Mouse (Mus musculus): ENCODE results near the gene Srgap2.
A peak's percentile ranks its signal among the peaks of the same experiment; 100 is the strongest.

The Srgap2 gene

GRCm38 (mm10) chr1:131473631-131474118 lies 53.5 kb downstream of the Srgap2 start:
- no peak for DNase-seq (ENCODE audit: low spot score in 2 of 2)

- no peak for DNase-seq (ENCODE audit: low spot score in 2 of 2)
Observed at GRCm38 (mm10) chr1:131470597-131470996, 56.6 kb downstream of the Srgap2 start.

- DNase-seq (ENCODE audit: low spot score in 2 of 2): no peak
Observed at GRCm38 (mm10) chr1:131465855-131466254, 61.3 kb downstream of the Srgap2 start.

- no peak for DNase-seq (ENCODE audit: low spot score in 2 of 2)
Observed at GRCm38 (mm10) chr1:131463953-131464627, 63.1 kb downstream of the Srgap2 start.

DNA sequence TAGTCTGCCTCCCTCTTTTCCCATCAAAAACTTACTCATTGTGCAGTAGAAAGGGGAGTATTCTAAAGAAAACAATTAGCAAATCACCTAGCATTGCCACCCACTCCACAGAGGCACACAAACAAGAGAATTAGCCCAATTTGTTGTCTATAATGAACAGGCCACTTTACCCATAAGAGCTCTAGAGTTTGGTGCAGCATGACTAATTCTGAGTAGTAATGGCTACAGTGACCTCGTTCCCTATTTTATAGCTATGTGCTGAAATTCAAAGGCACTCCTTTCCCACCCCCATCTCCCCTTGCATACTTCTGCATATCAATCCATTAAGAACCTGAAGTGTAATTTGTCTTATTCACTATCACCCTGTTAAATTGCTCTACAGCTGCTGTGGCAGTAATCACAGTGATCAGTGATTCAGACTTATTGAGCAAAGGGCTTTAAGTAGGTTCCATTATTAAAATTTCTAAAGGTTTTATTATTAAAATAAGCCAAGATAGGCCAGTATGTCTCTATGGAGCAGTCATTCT lies 64.5 kb downstream of the Srgap2 start:
- DNase-seq (ENCODE audit: low spot score in 2 of 2): no peak

GRCm38 (mm10) chr1:131460914-131461530 lies 66.1 kb downstream of the Srgap2 start:
- DNase-seq (ENCODE audit: low spot score in 2 of 2): no peak

DNA sequence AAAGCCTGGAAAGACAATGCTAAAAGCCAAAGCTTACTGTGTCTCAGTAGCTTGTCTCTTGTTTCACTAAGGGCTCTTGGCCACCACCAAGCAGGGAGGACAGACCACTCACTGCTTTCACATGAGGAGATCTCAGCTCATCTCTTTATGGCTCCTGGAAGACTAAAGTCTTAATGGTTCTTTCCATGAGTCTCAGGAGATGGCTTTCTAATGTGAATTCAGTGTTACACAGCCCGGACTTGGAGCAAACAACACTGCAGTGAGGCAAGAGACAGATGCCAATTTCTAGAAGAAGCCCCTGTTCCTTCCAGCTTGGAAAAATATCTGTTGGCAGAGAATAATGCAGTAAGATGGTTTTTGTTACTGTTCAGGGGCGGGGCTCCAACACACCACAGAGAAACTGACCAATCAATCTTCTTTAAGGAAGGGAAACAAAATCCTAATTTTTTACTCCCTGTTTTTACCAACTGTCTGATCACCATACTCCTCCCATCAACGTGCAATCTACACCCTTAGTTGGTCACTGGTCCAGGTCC lies 71.7 kb downstream of the Srgap2 start:
- DNase-seq (ENCODE audit: low spot score in 2 of 2): no peak

GRCm38 (mm10) chr1:131454386-131454785 lies 72.8 kb downstream of the Srgap2 start:
- DNase-seq (ENCODE audit: low spot score in 2 of 2): no peak

- DNase-seq (ENCODE audit: low spot score in 2 of 2): no peak
Observed at GRCm38 (mm10) chr1:131453335-131453734, 73.8 kb downstream of the Srgap2 start.

- no peak for DNase-seq (ENCODE audit: low spot score in 2 of 2)
Observed at GRCm38 (mm10) chr1:131448373-131448772, 78.8 kb downstream of the Srgap2 start.

DNA sequence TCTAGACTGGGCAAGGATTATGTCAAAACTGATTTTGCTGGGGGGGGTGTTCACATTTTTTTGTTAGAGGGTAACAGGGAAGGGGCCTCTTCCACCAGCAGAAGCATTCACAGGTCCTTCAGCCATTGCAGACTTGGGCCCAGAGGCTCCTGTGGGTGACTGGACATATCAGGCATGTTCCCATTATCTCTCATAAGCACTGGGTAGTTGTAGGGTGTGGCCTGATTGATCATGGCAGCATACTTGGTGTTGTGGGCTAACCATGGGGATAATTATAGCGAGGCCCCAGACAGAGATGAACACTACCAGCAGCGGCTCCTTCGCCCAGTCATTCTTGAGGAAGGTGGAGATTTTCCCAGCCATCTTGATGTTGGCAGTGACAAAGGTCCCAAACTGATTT lies 79.8 kb downstream of the Srgap2 start:
- DNase-seq (ENCODE audit: low spot score in 2 of 2): peak; percentile 58 to 64

DNA sequence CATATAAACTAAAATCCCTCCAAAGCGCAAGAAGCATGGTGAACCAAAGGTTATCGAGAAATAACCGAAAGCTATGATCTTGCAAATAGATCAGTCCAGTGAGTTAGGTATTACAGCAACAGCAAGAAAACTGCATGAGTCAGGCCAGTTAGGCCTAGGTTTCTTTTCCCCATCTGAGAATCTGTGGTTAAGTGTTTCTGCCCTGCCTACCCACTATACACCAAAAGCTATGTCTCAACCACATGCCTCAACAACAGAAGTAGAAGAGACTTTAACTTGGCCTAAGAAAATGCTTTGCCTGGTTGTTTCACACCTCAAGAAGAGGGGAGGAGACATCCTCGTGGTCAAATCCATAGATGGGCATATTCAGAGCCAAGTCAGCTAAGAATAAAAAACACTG lies 80.6 kb downstream of the Srgap2 start:
- no peak for DNase-seq (ENCODE audit: low spot score in 2 of 2)

DNA sequence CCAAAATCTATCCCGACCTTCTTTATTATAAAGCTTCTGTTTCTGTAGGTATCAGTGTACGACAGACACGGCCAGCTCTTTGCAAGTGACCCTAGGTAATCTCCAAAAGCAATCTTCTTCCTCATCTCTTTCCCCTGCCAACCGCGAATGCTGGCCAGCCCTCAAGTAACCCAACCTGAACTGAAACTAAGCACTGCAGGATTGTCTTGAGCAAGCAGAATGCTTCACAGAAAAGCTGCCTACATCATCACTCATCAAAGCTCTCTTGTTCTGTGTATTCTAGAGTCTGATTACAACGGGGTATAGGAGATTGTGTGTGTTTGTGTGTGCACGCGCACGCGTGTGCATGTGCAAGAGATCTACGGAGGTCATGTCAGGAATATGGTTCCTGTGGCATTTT lies 88.6 kb downstream of the Srgap2 start:
- DNase-seq (ENCODE audit: low spot score in 2 of 2): no peak

- no peak for DNase-seq (ENCODE audit: low spot score in 2 of 2)
Observed at GRCm38 (mm10) chr1:131437975-131438374, 89.2 kb downstream of the Srgap2 start.

DNA sequence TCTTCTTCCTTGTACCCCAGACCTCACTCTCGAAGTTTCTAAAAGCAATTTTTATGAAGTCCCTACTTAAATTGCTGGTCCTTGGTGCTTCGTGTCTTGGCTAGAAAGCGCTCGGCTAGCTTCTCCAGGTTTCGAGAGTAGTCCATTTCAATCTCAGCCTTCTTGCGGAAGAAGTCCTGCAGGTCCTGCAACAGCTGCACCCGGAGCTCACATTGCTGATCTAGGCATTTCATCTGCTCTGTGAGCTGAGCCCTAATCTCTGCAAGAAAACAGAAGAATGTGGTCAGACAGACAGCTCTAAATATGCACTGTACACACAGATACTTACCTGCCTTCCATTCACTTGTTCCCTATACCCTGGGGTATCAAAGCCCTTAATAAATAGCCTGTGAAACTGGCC lies 90.5 kb downstream of the Srgap2 start:
- DNase-seq (ENCODE audit: low spot score in 2 of 2): no peak

DNA sequence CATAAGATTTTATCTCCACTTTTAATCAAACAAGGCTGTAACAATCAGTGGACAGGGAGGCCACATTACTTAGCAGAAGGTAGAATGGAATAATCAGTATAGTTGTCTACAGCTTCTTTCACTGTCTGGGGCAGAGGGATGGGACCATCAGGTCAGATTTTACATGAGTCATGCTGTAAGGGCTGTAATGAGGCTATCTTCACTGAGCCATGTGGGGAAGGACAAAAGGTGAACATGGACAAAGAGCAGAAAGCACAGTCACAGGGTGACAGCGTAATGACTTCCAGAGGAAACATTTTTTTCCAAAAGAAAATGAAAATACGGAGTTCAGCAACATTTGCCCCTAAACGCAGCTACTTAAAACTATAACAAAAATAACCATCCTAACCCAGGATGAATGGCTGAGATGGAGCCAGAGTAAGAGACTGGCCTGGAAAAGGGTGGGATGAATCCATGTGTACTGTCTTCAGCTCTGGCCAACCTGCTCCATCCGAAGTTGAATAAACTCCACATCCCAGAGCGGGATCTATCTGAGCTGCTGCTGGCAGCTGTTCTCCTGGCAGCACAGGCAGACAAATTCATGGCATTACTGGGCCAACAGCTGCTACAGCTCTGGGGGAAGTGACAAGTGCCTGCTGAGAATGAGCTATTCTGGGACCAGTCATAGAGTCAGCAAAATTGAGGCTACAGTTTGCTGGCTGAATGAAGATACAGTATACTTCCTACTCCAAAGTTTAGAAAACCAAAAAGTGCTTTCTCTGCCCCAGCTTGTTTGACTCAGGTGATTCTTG lies 95.5 kb downstream of the Srgap2 start:
- no peak for DNase-seq (ENCODE audit: low spot score in 2 of 2)

- no peak for DNase-seq (ENCODE audit: low spot score in 2 of 2)
Observed at GRCm38 (mm10) chr1:131427140-131427821, 99.9 kb downstream of the Srgap2 start.

DNA sequence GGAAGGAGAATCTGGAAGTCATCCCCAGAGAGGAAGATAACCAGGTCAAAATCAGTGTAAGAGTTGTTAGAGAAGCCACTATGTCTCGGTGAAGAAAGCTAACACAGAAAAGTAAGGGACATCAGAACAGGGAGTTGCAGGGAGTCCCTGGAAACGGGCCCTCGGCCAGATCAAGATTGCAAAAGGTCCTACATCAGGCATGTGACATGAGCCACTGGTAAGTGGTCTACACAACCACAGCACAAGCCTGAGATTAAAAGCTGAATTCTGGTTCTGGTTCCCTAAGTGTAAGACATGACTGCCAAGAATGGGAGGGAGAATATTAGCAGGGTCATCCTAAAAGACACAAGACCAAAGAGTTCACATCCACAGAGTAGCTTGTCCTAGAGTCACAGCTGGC lies 104.1 kb downstream of the Srgap2 start:
- no peak for DNase-seq (ENCODE audit: low spot score in 2 of 2)

DNA sequence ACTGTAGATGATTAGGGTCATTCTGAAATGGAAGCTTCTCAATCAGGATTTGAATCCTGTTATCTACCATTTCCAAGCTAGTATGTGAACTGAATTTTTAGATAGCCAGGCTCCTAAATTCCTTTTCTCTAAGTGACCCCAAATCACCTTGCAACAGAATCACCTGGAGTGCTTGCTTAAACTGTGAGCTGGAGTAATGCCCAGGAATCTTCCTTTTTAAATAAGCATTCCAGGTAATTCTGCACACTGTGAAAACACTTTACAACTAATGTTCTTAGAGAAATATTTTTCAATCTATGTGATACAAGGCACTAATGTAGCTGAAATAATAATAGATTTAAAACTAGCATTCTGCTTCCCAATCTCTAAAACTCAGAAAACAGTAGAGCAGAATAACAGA lies 106.0 kb downstream of the Srgap2 start:
- no peak for DNase-seq (ENCODE audit: low spot score in 2 of 2)

DNA sequence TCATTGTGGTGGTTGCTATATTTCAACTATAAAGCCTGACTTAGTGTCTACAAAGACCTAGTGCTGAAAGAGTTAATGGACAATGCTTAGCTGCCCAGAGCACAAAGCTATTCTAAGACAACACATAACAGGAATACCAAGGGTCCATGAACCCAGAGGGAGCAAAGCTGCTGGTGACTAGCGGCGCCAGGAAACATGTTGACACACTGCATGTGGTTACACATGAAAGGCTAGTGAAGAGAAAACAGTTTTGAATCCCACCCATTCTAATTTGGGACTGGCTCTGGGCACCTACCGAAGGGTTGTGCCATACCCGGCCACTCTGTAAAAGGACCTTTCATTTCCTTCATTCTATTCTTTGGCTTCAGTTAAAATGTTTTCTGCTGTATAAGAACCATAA lies 106.5 kb downstream of the Srgap2 start:
- no peak for DNase-seq (ENCODE audit: low spot score in 2 of 2)

DNA sequence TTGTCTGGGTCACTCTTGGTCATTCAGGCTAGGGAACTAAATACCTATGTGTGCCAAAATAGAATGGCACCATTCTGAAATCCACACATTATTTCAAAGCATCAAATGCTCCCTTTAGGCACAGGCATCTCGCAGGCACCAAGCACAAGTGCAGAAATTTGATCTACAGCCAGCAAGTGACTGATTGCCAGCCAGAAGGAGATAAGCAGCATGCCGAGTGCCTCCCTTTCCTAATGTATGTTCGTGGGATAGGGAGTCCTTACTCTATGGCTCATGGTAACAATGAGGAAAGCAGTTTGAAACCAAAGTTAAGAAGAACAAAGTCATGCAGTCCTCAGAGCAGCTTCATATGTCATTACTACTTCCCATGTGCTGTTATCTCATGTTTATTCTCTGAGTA lies 107.8 kb downstream of the Srgap2 start:
- DNase-seq (ENCODE audit: low spot score in 2 of 2): no peak
